In genomic region chr9:99575677-99576480, GRCm38 (mm10) we compare ENCODE assay signal across 8 mouse cellular contexts. TPM values are rescaled to one million over a fixed set of nuclear protein-coding genes. Genes with fewer than 3 reads are reported as not detected.
DNase-seq lines count a peak whose midpoint lies in the region; ATAC-seq and TF ChIP-seq lines count a peak whose summit lies in the region.

Dbr1 (plus strand) TSS chr9:99575799.

- H3K9me3 ChIP-seq in forebrain, embryonic 11.5 days (ENCODE audit: control insufficient read depth, low read length), result no peaks in the 10 kb centered on the region
- H3K9me3 ChIP-seq in heart, postnatal 0 days (replicated peaks; ENCODE audit: control insufficient read depth, low read length), result no peaks in the 10 kb centered on the region
- H3K9me3 ChIP-seq in liver, embryonic 16.5 days (replicated peaks; ENCODE audit: control insufficient read depth, low read length), result no peaks in the 10 kb centered on the region
- no peaks in the 10 kb centered on the region for H3K9me3 ChIP-seq in neural tube, embryonic 13.5 days

- TF ChIP-seq EP300 in heart, postnatal 0 days (IDR thresholded peaks at IDR 0.05; ENCODE audit: low read depth), result peak; percentile 92

- under 1% methylated on average over 57 of the region's 57 CpGs for WGBS in forebrain, embryonic 11.5 days
- WGBS in heart, postnatal 0 days, result under 1% methylated on average over 57 of the region's 57 CpGs
- WGBS in liver, embryonic 16.5 days (ENCODE audit: insufficient replicate concordance), result under 1% methylated on average over 57 of the region's 57 CpGs
- WGBS in neural tube, embryonic 13.5 days, result under 1% methylated on average over 57 of the region's 57 CpGs

- peak within 1 kb of the TSS; percentile 93 for H3K4me3 ChIP-seq in forebrain, embryonic 11.5 days (ENCODE audit: low read depth, low read length)
- peak within 1 kb of the TSS; percentile 84 for H3K4me3 ChIP-seq in heart, postnatal 0 days (ENCODE audit: low read depth, low read length)
- H3K4me3 ChIP-seq in liver, embryonic 16.5 days (ENCODE audit: low read depth, low read length), result peak within 1 kb of the TSS; percentile 92
- peak within 1 kb of the TSS; percentile 97 for H3K4me3 ChIP-seq in neural tube, embryonic 13.5 days
- peak within 1 kb of the TSS; percentile 91 for H3K4me3 ChIP-seq in testis, adult 2 months (ENCODE audit: control insufficient read depth, low read depth, low read length)

- peak within 1 kb of the TSS; percentile 77 for H3K27ac ChIP-seq in forebrain, embryonic 11.5 days (ENCODE audit: low read depth, low read length)
- H3K27ac ChIP-seq in heart, postnatal 0 days (ENCODE audit: low read depth), result peak within 1 kb of the TSS; percentile 71
- peak within 1 kb of the TSS; percentile 84 for H3K27ac ChIP-seq in liver, embryonic 16.5 days (ENCODE audit: low read length)
- peak within 1 kb of the TSS; percentile 83 for H3K27ac ChIP-seq in neural tube, embryonic 13.5 days (replicated peaks)
- H3K27ac ChIP-seq in testis, adult 2 months (ENCODE audit: control insufficient read depth, insufficient read depth, low read depth, low read length), result peak within 1 kb of the TSS; percentile 90

- TF ChIP-seq CTCF in heart, postnatal 0 days (IDR thresholded peaks at IDR 0.05; ENCODE audit: low read depth), result no peak
- no peak for TF ChIP-seq CTCF in testis, adult 2 months (IDR thresholded peaks at IDR 0.05; ENCODE audit: control insufficient read depth, insufficient read depth, insufficient replicate concordance, low read depth, low read length)

- H3K4me2 ChIP-seq in forebrain, embryonic 11.5 days (ENCODE audit: low read depth, low read length, severe bottlenecking), result peak within 1 kb of the TSS; percentile 77
- H3K4me2 ChIP-seq in heart, postnatal 0 days (ENCODE audit: low read depth, low read length), result peak within 1 kb of the TSS; percentile 66
- peak within 1 kb of the TSS; percentile 77 for H3K4me2 ChIP-seq in liver, embryonic 16.5 days (ENCODE audit: low read depth, low read length)
- peak within 1 kb of the TSS; percentile 85 for H3K4me2 ChIP-seq in neural tube, embryonic 13.5 days

- peak; percentile 73 for TF ChIP-seq POLR2A in testis, adult 2 months (IDR thresholded peaks at IDR 0.05; ENCODE audit: control insufficient read depth, low read depth, low read length)

- no peaks in the 10 kb centered on the region for H3K27me3 ChIP-seq in forebrain, embryonic 11.5 days (ENCODE audit: control insufficient read depth, insufficient read depth, low read length)
- no peaks in the 10 kb centered on the region for H3K27me3 ChIP-seq in heart, postnatal 0 days (ENCODE audit: control insufficient read depth, insufficient read depth, low read length)
- H3K27me3 ChIP-seq in liver, embryonic 16.5 days (ENCODE audit: control insufficient read depth, insufficient read depth, low read depth, low read length), result no peaks in the 10 kb centered on the region
- peaks cover 18% of the 10 kb centered on the region for H3K27me3 ChIP-seq in neural tube, embryonic 13.5 days
- no peaks in the 10 kb centered on the region for H3K27me3 ChIP-seq in testis, adult 2 months (ENCODE audit: control insufficient read depth, insufficient read depth, low read length)

- DNase-seq in CD8-positive naive resting alpha-beta T cell, adult 2 months (ENCODE audit: low read depth in 2 of 2, low spot score in 2 of 2), result peak; percentile 89 to 91
- peak; percentile 85 for DNase-seq in c-Kit-positive CD71-negative TER-119-negative erythroid progenitor cells, embryonic 14.5 days (ENCODE audit: low read depth)
- DNase-seq in forebrain, embryonic 11.5 days (ENCODE audit: low spot score), result peak; percentile 94
- peak; percentile 92 for DNase-seq in heart, postnatal 0 days (ENCODE audit: low spot score)
- DNase-seq in kidney, postnatal 4 days, result peak; percentile 93 to 96

- 0 out of 2 replicates have a peak, but pooled peaks cover 2% of the 10 kb centered on the region for H3K4me1 ChIP-seq in forebrain, embryonic 11.5 days (replicated peaks; ENCODE audit: control insufficient read depth, insufficient read depth, low read length)
- no peaks in the 10 kb centered on the region for H3K4me1 ChIP-seq in heart, postnatal 0 days (ENCODE audit: control insufficient read depth, insufficient read depth)
- H3K4me1 ChIP-seq in liver, embryonic 16.5 days (ENCODE audit: control insufficient read depth, low read depth, low read length), result peaks cover 9% of the 10 kb centered on the region
- H3K4me1 ChIP-seq in neural tube, embryonic 13.5 days (replicated peaks), result peaks cover 13% of the 10 kb centered on the region
- H3K4me1 ChIP-seq in testis, adult 2 months (ENCODE audit: control insufficient read depth, insufficient read depth, low read length), result no peaks in the 10 kb centered on the region; the same call in 1 of the 2 replicates

- 0 out of 2 replicates have a peak, but pooled peaks cover 2% of the 10 kb centered on the region for H3K36me3 ChIP-seq in forebrain, embryonic 11.5 days (ENCODE audit: control insufficient read depth, insufficient read depth, low read length)
- H3K36me3 ChIP-seq in heart, postnatal 0 days (replicated peaks; ENCODE audit: control insufficient read depth, insufficient read depth, low read length), result peaks cover 13% of the 10 kb centered on the region; the same call in 1 of the 2 replicates
- H3K36me3 ChIP-seq in liver, embryonic 16.5 days (ENCODE audit: control insufficient read depth, insufficient read depth), result peaks cover 3% of the 10 kb centered on the region; the same call in 1 of the 2 replicates
- H3K36me3 ChIP-seq in neural tube, embryonic 13.5 days, result peaks cover 6% of the 10 kb centered on the region
- H3K36me3 ChIP-seq in testis, adult 2 months (ENCODE audit: control insufficient read depth, insufficient read depth, low read length), result 0 out of 2 replicates have a peak, but pooled peaks cover 1% of the 10 kb centered on the region

- peak; percentile 93 for ATAC-seq in forebrain, embryonic 11.5 days (replicated peaks; ENCODE audit: low FRiP score)
- peak; percentile 97 for ATAC-seq in heart, postnatal 0 days (ENCODE audit: insufficient read depth, low read depth)
- peak; percentile 96 for ATAC-seq in liver, embryonic 16.5 days (ENCODE audit: low read depth)
- ATAC-seq in neural tube, embryonic 13.5 days (ENCODE audit: low read depth), result peak; percentile 93

- peak within 1 kb of the TSS; percentile 96 for H3K9ac ChIP-seq in forebrain, embryonic 11.5 days (ENCODE audit: low read length)
- peak within 1 kb of the TSS; percentile 86 for H3K9ac ChIP-seq in heart, postnatal 0 days (replicated peaks; ENCODE audit: low read depth, low read length)
- peak within 1 kb of the TSS; percentile 94 for H3K9ac ChIP-seq in liver, embryonic 16.5 days (ENCODE audit: low read depth, low read length)
- H3K9ac ChIP-seq in neural tube, embryonic 13.5 days, result peak within 1 kb of the TSS; percentile 96

RNA-seq across cellular contexts. Expression of gene Dbr1, which starts in this region (rescaled TPM):
- polyA plus RNA-seq in forebrain, embryonic 11.5 days (2014; fragmentation: Nextera tagmentation; extraction: Ambion mirVana), result 37.2 and 39.8 TPM in 2 replicates
- 11.3 and 14.8 TPM in 2 replicates for total RNA-seq in heart, postnatal 0 days (2014; rRNA removed; ENCODE audit: low replicate concordance)
- polyA plus RNA-seq in heart, postnatal 0 days (2015; fragmentation: Nextera tagmentation; extraction: Ambion mirVana), result 9.9 and 11.6 TPM in 2 replicates
- 13.9 and 15.8 TPM in 2 replicates for polyA plus RNA-seq in liver, embryonic 16.5 days (2015; fragmentation: Nextera tagmentation; extraction: Ambion mirVana)
- 23.0 and 25.0 TPM in 2 replicates for polyA plus RNA-seq in neural tube, embryonic 13.5 days (2015; fragmentation: Nextera tagmentation; extraction: Ambion mirVana)
- 3.0 and 3.6 TPM in 2 replicates for polyA plus RNA-seq in testis, adult 2 months (2012; rRNA removed)

Comparison
In these comparisons a context has a peak if more than half of its experiments do, and no peak if none do; other contexts are left out.
1. Peak in every context shown above with its lines: DNase-seq, ATAC-seq, H3K4me3 ChIP-seq and H3K27ac ChIP-seq.